Mouse (Mus musculus): Measurements from ENCODE around the gene Large1.

The Large1 gene

GRCm38 (mm10) chr8:72766777-72767176 is 586.6 kb downstream of the Large1 start:
- CTCF ChIA-PET = no interaction called here

DNA sequence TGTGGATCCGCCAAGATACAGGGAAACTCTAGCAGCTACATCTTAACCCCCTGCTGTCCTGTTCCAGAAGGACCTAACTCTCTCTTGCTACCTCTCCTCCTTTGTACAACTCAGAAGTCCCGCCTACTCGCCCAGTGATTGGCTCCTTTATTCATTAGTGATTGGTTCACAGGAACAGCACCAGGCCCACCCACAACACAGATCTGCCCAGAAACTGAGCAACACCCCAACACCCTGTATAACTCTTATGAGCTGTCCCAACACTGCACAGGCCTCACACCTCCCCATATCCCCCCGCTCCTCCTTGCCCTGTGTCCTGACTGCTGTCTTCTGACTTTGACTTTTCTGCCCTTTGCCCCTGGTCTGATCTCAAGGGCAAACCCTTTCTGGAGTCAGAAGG is 587.6 kb downstream of the Large1 start:
- CTCF ChIA-PET = no interaction called here
